ENCODE assay signal across 10 mouse cellular contexts in genomic region chr3:129223964-129224805, GRCm38 (mm10). TPM values are rescaled to one million over a fixed set of nuclear protein-coding genes. Genes with fewer than 3 reads are reported as not detected.
DNase-seq lines count a peak whose midpoint lies in the region; ATAC-seq lines count a peak whose summit lies in the region.
"Had no signal": no experiment of that assay in that cellular context is flagged by ENCODE, and none has a peak within 500 bp of the region (broad histone marks: within the 10 kb centered on the region; RNA-seq: fewer than 3 reads in every experiment).

No protein-coding gene starts in this region.

- intact Hi-C loops in gastrocnemius, postnatal 36 days (cut with DNase I) = no loop called here

- H3K27ac ChIP-seq in lung, embryonic 15.5 days = no peak overlapping the region
- peak overlapping the region; percentile 92 for H3K27ac ChIP-seq in intestine, embryonic 16.5 days (ENCODE audit: low read length)
- H3K27ac ChIP-seq in midbrain, embryonic 14.5 days (replicated peaks; ENCODE audit: low read depth, low read length) = no peak overlapping the region

- DNase-seq in lung, postnatal 10 days = no peak
- peak; percentile 55 for DNase-seq in embryo, embryonic 11 days
- peak; percentile 26 for DNase-seq in midbrain, embryonic 14.5 days
- DNase-seq in gastrocnemius, postnatal 36 days = no peak
- DNase-seq in spleen, postnatal 36 days (ENCODE audit: low spot score in 2 of 2) = no peak
- DNase-seq in right cerebral cortex, adult 2 months (ENCODE audit: low spot score in 2 of 2) = no peak
- DNase-seq: cerebellum, adult 8-10 months; lung, adult 2 months had no signal

- H3K27me3 ChIP-seq in lung, embryonic 15.5 days = peaks cover 97% of the 10 kb centered on the region
- H3K27me3 ChIP-seq in intestine, embryonic 16.5 days (replicated peaks; ENCODE audit: control insufficient read depth, insufficient read depth, low read length) = peaks cover 26% of the 10 kb centered on the region
- H3K27me3 ChIP-seq in midbrain, embryonic 14.5 days (ENCODE audit: control insufficient read depth, insufficient read depth, low read length) = peaks cover 90% of the 10 kb centered on the region

- H3K36me3 ChIP-seq in lung, embryonic 15.5 days = no peaks in the 10 kb centered on the region
- H3K36me3 ChIP-seq in intestine, embryonic 16.5 days (ENCODE audit: control insufficient read depth, insufficient read depth, low read length) = no peaks in the 10 kb centered on the region
- no peaks in the 10 kb centered on the region for H3K36me3 ChIP-seq in midbrain, embryonic 14.5 days (ENCODE audit: control insufficient read depth, insufficient read depth, low read length)

- H3K4me1 ChIP-seq in lung, embryonic 15.5 days = peaks cover 8% of the 10 kb centered on the region
- H3K4me1 ChIP-seq in intestine, embryonic 16.5 days (ENCODE audit: control insufficient read depth, insufficient read depth, low read length) = no peaks in the 10 kb centered on the region
- H3K4me1 ChIP-seq in midbrain, embryonic 14.5 days (ENCODE audit: control insufficient read depth, insufficient read depth, low read length) = no peaks in the 10 kb centered on the region

- WGBS in lung, embryonic 15.5 days = 1% methylated on average over 26 of the region's 26 CpGs
- WGBS in intestine, embryonic 16.5 days = under 1% methylated on average over 26 of the region's 26 CpGs
- under 1% methylated on average over 26 of the region's 26 CpGs for WGBS in midbrain, embryonic 14.5 days

- H3K4me2 ChIP-seq in lung, embryonic 15.5 days = peak overlapping the region; percentile 21
- H3K4me2 ChIP-seq in intestine, embryonic 16.5 days (ENCODE audit: low read depth, low read length) = peak overlapping the region; percentile 37
- H3K4me2 ChIP-seq in midbrain, embryonic 14.5 days (ENCODE audit: low read length) = peak overlapping the region; percentile 15; the same call in 1 of the 2 replicates

- ATAC-seq in lung, embryonic 15.5 days (ENCODE audit: borderline replicate concordance, extremely low read depth, low FRiP score, low TSS enrichment) = no peak
- ATAC-seq in intestine, embryonic 16.5 days = no peak
- no peak for ATAC-seq in midbrain, embryonic 14.5 days (ENCODE audit: low FRiP score, low TSS enrichment)

- no peak overlapping the region for H3K9ac ChIP-seq in lung, embryonic 15.5 days
- H3K9ac ChIP-seq in intestine, embryonic 16.5 days (ENCODE audit: low read depth, low read length) = peak overlapping the region; percentile 75
- H3K9ac ChIP-seq in midbrain, embryonic 14.5 days (replicated peaks; ENCODE audit: low read length) = no peak overlapping the region

- no peaks in the 10 kb centered on the region for H3K9me3 ChIP-seq in lung, embryonic 15.5 days
- H3K9me3 ChIP-seq in intestine, embryonic 16.5 days (ENCODE audit: control insufficient read depth, low read length) = no peaks in the 10 kb centered on the region
- H3K9me3 ChIP-seq in midbrain, embryonic 14.5 days (ENCODE audit: control insufficient read depth, low read length) = no peaks in the 10 kb centered on the region

- peak overlapping the region; percentile 0; the same call in 1 of the 2 replicates for H3K4me3 ChIP-seq in lung, embryonic 15.5 days
- H3K4me3 ChIP-seq in intestine, embryonic 16.5 days (ENCODE audit: low read length) = peak overlapping the region; percentile 57
- H3K4me3 ChIP-seq in midbrain, embryonic 14.5 days (replicated peaks; ENCODE audit: low read depth, low read length) = peak overlapping the region; percentile 7; the same call in 1 of the 2 replicates

RNA-seq across cellular contexts. Expression of gene Pitx2, which starts 24.5 kb away (rescaled TPM):
- polyA plus RNA-seq in lung, embryonic 15.5 days (2015; fragmentation: Nextera tagmentation; extraction: Ambion mirVana) = 3.0 and 6.3 TPM in 2 replicates
- polyA plus RNA-seq in intestine, embryonic 16.5 days (2015; fragmentation: Nextera tagmentation; extraction: Ambion mirVana) = 28.1 and 29.0 TPM in 2 replicates
- polyA plus RNA-seq in midbrain, embryonic 14.5 days (2014; fragmentation: Nextera tagmentation; extraction: Ambion mirVana) = 27.0 and 27.5 TPM in 2 replicates
- total RNA-seq in gastrocnemius, postnatal 36 days (2021) = 1 to 10 TPM; 2.5 to 6.4 TPM

Comparison
In these comparisons a context has a peak if more than half of its experiments do, and no peak if none do; other contexts are left out.
1. H3K4me3 ChIP-seq: peak in every context shown above with its lines; median percentile 57 in intestine, embryonic 16.5 days; 7 in midbrain, embryonic 14.5 days; 0 in lung, embryonic 15.5 days.
2. DNase-seq: peak in embryo, embryonic 11 days (single experiment) and midbrain, embryonic 14.5 days (single experiment); none in lung, postnatal 10 days (single experiment), gastrocnemius, postnatal 36 days (0 of 2), spleen, postnatal 36 days (0 of 2) and right cerebral cortex, adult 2 months (0 of 2).
3. Peak in every context shown above with its lines, with median percentiles within 50 percentile points of each other: H3K4me2 ChIP-seq.